Mouse (Mus musculus) forebrain, postnatal 0 days (tissue): ENCODE measurements around the gene Safb2. TPM values are rescaled to one million over a fixed set of nuclear protein-coding genes. Genes with fewer than 3 reads are reported as not detected.
A peak's percentile ranks its signal among the peaks of the same experiment; 100 is the strongest.

Experiments
- ATAC-seq: fragments of 200-750 bp; cut with Nextera tagmentation; 2 replicates; pipeline ENCODE4 v1.8.0; 2017; ENCODE audit warnings: mild to moderate bottlenecking, moderate library complexity
- DNase-seq: peaks from one replicate; pipeline ENCODE4 v3.0.0-alpha.2; 2015
- H3K27ac ChIP-seq: fragments of 300-500 bp; sonication (generic); 2 replicates; pipeline ENCODE4 v1.5.1; 2014; ENCODE audit warnings: low read depth, mild to moderate bottlenecking, antibody characterized with exemption, low read length, moderate library complexity, mixed read lengths
- H3K27me3 ChIP-seq: fragments of 300-500 bp; sonication (generic); 2 replicates; pipeline ENCODE4 v1.6.1; 2014; ENCODE audit warnings: mild to moderate bottlenecking, low read length, mixed read lengths; ENCODE audit not compliant: insufficient read depth
- H3K36me3 ChIP-seq: fragments of 300-500 bp; sonication (generic); 2 replicates; pipeline ENCODE4 v1.6.1; 2014; ENCODE audit warnings: mild to moderate bottlenecking, moderate library complexity; ENCODE audit not compliant: insufficient read depth
- H3K4me1 ChIP-seq: fragments of 300-500 bp; sonication (generic); 2 replicates; pipeline ENCODE4 v1.6.1; 2014; ENCODE audit warnings: antibody characterized with exemption; ENCODE audit not compliant: insufficient read depth
- H3K4me2 ChIP-seq: fragments of 300-500 bp; sonication (generic); 2 replicates; pipeline ENCODE4 v1.6.1; 2014; ENCODE audit warnings: low read depth, mild to moderate bottlenecking, moderate library complexity
- H3K4me3 ChIP-seq: fragments of 300-500 bp; sonication (generic); 2 replicates; pipeline ENCODE4 v1.5.1; 2014; ENCODE audit warnings: low read depth, low read length, mixed read lengths
- H3K9ac ChIP-seq: fragments of 300-500 bp; sonication (generic); 2 replicates; pipeline ENCODE4 v1.6.1; 2014; ENCODE audit warnings: mild to moderate bottlenecking
- H3K9me3 ChIP-seq: fragments of 300-500 bp; sonication (generic); 2 replicates; pipeline ENCODE4 v1.6.1; 2016; ENCODE audit warnings: low read length
- CTCF ChIP-seq: sonication (generic); IDR thresholded peaks from 2 replicates; pipeline ENCODE4 v1.5.1; 2016; ENCODE audit warnings: antibody characterized with exemption, control low read depth, low read depth
- WGBS: fragments of 180-500 bp; shearing (Covaris S2); extraction: QIAGEN DNeasy Blood & Tissue Kit; methylation state at CpG from one replicate; pipeline ENCODE4 v1.1.7; 2014; 5-methylcytosine and 5-hydroxymethylcytosine counted together
- polyA plus RNA-seq: library from polyadenylated mRNA; unstranded; fragments of >200 nt; fragmentation: Nextera tagmentation; extraction: Ambion mirVana; gene quantifications from 2 replicates; pipeline ENCODE4 v1.2.1, GENCODE M21; 2015
- total RNA-seq: library from RNA; depleted of rRNA; stranded (reverse); fragments of >200 nt; gene quantifications from 2 replicates; pipeline ENCODE4 v1.2.3, GENCODE M21; 2014

The Safb2 gene
- total and polyA plus RNA-seq, 2 experiments from 2014 or later, result 35.1 to 36.7 TPM

- Histone ChIP-seq H3K27ac (no peak overlapping the region), H3K36me3 (peaks cover 77% of the 10 kb centered on the region), H3K27me3 (no peaks in the 10 kb centered on the region), H3K4me1 (no peaks in the 10 kb centered on the region), H3K9me3 (no peaks in the 10 kb centered on the region), H3K4me3 (no peak overlapping the region), H3K4me2 (no peak overlapping the region), H3K9ac (no peak overlapping the region)
- ATAC-seq (no peak), DNase-seq (no peak)
- WGBS, result 84% methylated on average over 3 of the region's 3 CpGs
- TF ChIP-seq CTCF, result no peak
Observed at GRCm38 (mm10) chr17:56572939-56573338, 11.4 kb downstream of the Safb2 start.

GRCm38 (mm10) chr17:56572154-56572553 is 12.2 kb downstream of the Safb2 start:
- Histone ChIP-seq H3K27me3 (no peaks in the 10 kb centered on the region), H3K9me3 (no peaks in the 10 kb centered on the region), H3K4me2 (no peak overlapping the region), H3K27ac (no peak overlapping the region), H3K36me3 (peaks cover 76% of the 10 kb centered on the region), H3K4me1 (no peaks in the 10 kb centered on the region), H3K9ac (no peak overlapping the region), H3K4me3 (no peak overlapping the region)
- 17% methylated on average over 1 of the region's 1 CpGs for WGBS
- ATAC-seq, result no peak
- DNase-seq, result no peak
- no peak for TF ChIP-seq CTCF

- no peak overlapping the region for H3K27ac ChIP-seq
- no peak overlapping the region for H3K9ac ChIP-seq
- TF ChIP-seq CTCF, result no peak
- no peaks in the 10 kb centered on the region for H3K4me1 ChIP-seq
- peaks cover 81% of the 10 kb centered on the region for H3K36me3 ChIP-seq
- H3K9me3 ChIP-seq, result no peaks in the 10 kb centered on the region
- DNase-seq, result no peak
- no peaks in the 10 kb centered on the region for H3K27me3 ChIP-seq
- 93% methylated on average over 4 of the region's 4 CpGs for WGBS
- H3K4me2 ChIP-seq, result no peak overlapping the region
- ATAC-seq, result no peak
- no peak overlapping the region for H3K4me3 ChIP-seq
Observed at GRCm38 (mm10) chr17:56570287-56570686, 14.1 kb downstream of the Safb2 start.

DNA sequence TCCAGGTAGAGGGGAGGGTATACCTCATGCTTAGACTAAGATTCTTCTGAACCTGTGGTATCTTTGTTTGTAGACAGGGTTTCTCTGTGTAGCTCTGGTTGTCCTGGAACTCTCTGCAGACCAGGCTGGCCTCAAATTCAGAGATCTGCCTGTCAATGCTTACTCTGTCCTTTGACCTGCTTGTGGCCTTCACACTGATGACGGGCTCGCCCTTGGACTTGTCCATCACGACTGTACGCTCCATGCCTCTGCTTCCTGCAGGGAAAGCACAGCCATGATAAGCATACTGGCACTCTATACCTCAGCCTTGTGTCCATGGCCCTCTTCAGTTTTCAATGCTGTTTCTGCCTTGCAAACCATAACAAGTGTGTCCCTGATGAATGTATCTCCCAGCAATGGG is 17.0 kb downstream of the Safb2 start:
- Histone ChIP-seq H3K4me2 (no peak overlapping the region), H3K9ac (no peak overlapping the region), H3K27ac (no peak overlapping the region), H3K9me3 (no peaks in the 10 kb centered on the region), H3K4me1 (no peaks in the 10 kb centered on the region), H3K4me3 (no peak overlapping the region), H3K36me3 (peaks cover 84% of the 10 kb centered on the region), H3K27me3 (no peaks in the 10 kb centered on the region)
- ATAC-seq (no peak), DNase-seq (no peak)
- TF ChIP-seq CTCF, result no peak
- 90% methylated on average over 4 of the region's 4 CpGs for WGBS

GRCm38 (mm10) chr17:56566918-56567317 is 17.5 kb downstream of the Safb2 start:
- Histone ChIP-seq H3K9ac (no peak overlapping the region), H3K27me3 (no peaks in the 10 kb centered on the region), H3K27ac (no peak overlapping the region), H3K4me1 (no peaks in the 10 kb centered on the region), H3K36me3 (peaks cover 89% of the 10 kb centered on the region), H3K9me3 (no peaks in the 10 kb centered on the region), H3K4me3 (no peak overlapping the region), H3K4me2 (no peak overlapping the region)
- no peak for TF ChIP-seq CTCF
- ATAC-seq (no peak), DNase-seq (no peak)
- WGBS, result 96% methylated on average over 5 of the region's 5 CpGs

- Histone ChIP-seq H3K27ac (no peak overlapping the region), H3K4me2 (no peak overlapping the region), H3K36me3 (peaks cover 93% of the 10 kb centered on the region), H3K27me3 (no peaks in the 10 kb centered on the region), H3K9ac (no peak overlapping the region), H3K9me3 (no peaks in the 10 kb centered on the region), H3K4me1 (no peaks in the 10 kb centered on the region), H3K4me3 (no peak overlapping the region)
- DNase-seq (no peak), ATAC-seq (0 out of 2 replicates have a peak, but pooled peaks have one; percentile 2)
- 88% methylated on average over 29 of the region's 29 CpGs for WGBS
- no peak for TF ChIP-seq CTCF
Observed at GRCm38 (mm10) chr17:56566293-56566692, 18.1 kb downstream of the Safb2 start.

DNA sequence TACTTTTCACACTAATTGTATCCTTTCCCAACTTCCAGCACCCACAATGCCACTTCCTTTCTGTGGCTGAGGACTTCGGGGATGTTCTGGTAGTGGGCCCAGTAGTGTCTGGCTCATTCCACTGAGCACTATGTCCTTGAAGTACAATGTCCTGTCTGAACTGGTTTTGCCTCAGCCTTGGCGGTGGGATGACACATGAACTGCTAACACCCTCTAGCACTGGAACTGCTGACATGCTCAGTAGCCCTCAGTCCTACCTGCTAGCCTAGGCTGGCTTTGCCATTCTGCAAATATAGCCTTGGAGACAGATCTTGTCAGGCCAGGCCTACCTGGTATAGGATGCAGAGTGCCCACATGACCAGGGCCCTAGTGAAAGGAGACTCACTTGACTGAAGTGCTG is 22.5 kb downstream of the Safb2 start:
- Histone ChIP-seq H3K4me2 (no peak overlapping the region), H3K4me3 (no peak overlapping the region), H3K36me3 (peaks cover 60% of the 10 kb centered on the region), H3K27me3 (no peaks in the 10 kb centered on the region), H3K9ac (no peak overlapping the region), H3K27ac (no peak overlapping the region), H3K9me3 (no peaks in the 10 kb centered on the region), H3K4me1 (no peaks in the 10 kb centered on the region)
- ATAC-seq, result no peak
- DNase-seq, result no peak
- 98% methylated on average over 2 of the region's 2 CpGs for WGBS
- TF ChIP-seq CTCF, result no peak

DNA sequence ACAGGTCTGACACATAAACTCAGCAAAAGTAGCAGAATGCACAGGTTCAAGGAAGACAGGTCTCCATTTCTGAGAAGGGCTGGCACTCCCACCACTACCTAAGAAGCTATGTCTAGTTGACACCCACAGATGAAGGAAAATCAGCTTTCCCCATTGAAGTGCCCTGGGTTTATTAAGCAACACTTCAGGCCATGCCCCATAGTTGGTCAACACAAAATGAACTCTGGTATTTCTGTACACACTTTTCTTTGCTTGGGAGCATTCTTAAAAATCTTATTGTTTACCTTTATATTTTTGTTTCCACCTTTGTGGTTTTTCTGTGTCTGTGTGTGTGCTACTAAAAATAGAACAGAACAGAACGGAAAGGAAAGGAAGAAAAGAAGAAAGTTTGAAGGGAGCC is 24.3 kb downstream of the Safb2 start:
- no peak overlapping the region for H3K4me2 ChIP-seq
- H3K27ac ChIP-seq, result no peak overlapping the region
- no peaks in the 10 kb centered on the region for H3K4me1 ChIP-seq
- H3K9ac ChIP-seq, result no peak overlapping the region
- no peaks in the 10 kb centered on the region for H3K27me3 ChIP-seq
- no peak for TF ChIP-seq CTCF
- H3K4me3 ChIP-seq, result no peak overlapping the region
- peaks cover 42% of the 10 kb centered on the region for H3K36me3 ChIP-seq
- DNase-seq, result no peak
- no peaks in the 10 kb centered on the region for H3K9me3 ChIP-seq
- 75% methylated on average over 1 of the region's 1 CpGs for WGBS
- no peak for ATAC-seq
